Mouse (Mus musculus): ENCODE results near the gene Pgk1.
A peak's percentile ranks its signal among the peaks of the same experiment; 100 is the strongest.
"Not testable (repeated sequence)": the region's sequence is repeated elsewhere in the genome, so short reads cannot be mapped to it uniquely, and the experiment has no call there.

The Pgk1 gene

DNA sequence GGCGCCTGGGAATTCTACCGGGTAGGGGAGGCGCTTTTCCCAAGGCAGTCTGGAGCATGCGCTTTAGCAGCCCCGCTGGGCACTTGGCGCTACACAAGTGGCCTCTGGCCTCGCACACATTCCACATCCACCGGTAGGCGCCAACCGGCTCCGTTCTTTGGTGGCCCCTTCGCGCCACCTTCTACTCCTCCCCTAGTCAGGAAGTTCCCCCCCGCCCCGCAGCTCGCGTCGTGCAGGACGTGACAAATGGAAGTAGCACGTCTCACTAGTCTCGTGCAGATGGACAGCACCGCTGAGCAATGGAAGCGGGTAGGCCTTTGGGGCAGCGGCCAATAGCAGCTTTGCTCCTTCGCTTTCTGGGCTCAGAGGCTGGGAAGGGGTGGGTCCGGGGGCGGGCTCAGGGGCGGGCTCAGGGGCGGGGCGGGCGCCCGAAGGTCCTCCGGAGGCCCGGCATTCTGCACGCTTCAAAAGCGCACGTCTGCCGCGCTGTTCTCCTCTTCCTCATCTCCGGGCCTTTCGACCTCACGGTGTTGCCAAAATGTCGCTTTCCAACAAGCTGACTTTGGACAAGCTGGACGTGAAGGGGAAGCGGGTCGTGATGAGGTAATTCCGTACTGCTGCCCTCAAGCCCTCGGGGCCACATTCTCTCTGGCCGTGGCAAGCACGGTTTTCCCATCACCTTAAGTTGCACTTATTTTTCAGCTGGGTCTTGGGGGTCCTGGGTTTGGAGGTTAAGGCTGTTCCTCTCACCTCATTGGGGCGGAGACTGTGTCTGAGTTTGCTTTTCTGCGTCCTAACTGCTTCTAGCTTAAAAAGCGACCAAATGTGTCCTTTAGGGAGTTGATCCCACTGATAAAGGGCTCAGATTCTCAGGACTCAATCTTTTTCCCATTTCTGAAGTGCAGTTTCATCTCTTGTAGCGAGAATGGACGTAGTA lies at the start of gene Pgk1:
Gene Pgk1, plus strand, starts transcription at position 388 of the 937 bp plus-strand sequence.
- peak; percentile 75 for DNase-seq (ENCODE audit: low spot score)

DNA sequence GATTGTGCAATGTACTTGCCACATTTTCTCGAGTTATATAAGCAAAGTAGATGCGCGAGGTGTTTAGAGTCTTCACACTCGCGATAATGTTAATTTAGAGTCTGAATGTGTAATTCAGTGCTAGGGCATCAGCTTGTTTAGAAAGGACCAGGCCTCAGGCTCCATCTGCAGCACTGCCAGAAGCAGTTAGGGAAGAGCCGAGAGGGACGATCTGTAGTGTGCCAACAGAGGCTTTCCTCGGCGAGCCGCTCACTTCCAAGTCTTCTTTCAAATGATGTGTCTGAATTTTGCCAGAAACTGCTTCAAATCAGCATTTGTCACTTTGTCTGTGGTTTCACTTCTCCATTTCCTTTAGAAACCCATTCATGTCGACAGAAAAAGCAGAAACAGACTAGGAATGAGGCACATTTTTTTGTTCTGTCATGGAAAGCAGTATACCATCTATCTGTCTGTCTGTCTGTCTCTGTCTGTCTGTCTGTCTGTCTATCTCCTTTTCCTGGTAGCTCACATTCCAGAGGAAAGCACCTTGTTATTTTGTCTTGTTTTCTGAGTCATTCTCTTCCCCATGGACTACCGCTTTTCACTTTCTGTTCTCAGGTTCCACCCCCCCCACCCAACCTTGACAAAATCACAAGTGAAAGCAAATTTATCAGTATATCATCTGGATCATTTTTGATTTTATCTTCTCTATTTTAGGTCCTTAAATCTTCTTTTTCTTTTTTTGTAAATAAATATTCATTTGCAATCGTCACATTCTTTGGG lies 47.4 kb upstream of the Pgk1 start:
- DNase-seq (ENCODE audit: low spot score) = no peak

DNA sequence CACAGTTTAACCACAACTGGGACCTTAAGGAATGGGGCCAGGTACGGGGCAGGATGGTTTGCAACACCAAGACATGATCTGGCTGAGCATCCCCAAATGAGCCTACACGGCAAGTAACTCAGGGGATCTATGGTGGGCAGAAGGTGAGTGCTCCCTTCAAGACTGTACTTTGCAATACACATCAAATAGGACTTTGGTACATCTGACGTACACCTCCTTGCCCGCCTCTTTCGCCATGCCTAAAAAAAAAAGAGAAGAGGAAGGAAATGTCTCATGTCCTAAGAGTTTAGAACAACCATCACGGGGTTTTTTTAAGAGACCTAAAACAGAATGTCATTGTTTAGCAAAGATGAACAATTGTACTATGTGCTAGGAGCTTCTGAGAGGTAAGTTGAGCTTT lies 44.0 kb upstream of the Pgk1 start, which contains the start of gene Tlr13:
Gene Tlr13, plus strand, starts transcription at position 269 of the 400 bp plus-strand sequence.
- DNase-seq (ENCODE audit: low spot score) = no peak

DNA sequence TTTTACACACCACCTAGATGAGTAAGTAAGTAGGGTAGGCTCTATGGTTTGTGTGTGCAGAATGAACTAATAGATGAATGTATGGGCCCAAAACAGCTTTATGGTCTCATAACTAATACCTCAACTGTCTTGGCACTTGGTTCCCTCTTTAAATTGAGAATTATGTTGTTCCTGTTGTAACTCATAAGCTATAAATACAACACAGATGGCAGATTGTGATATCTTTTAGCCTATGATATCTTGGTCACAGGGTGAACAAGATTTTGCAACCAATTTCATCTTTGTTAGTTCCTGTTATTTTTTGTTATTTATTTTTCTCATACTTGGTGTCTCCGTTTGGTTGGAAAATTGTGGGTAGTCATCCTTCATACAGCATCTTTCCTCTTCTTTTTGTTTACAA lies 38.7 kb upstream of the Pgk1 start:
- DNase-seq (ENCODE audit: low spot score) = no peak

DNA sequence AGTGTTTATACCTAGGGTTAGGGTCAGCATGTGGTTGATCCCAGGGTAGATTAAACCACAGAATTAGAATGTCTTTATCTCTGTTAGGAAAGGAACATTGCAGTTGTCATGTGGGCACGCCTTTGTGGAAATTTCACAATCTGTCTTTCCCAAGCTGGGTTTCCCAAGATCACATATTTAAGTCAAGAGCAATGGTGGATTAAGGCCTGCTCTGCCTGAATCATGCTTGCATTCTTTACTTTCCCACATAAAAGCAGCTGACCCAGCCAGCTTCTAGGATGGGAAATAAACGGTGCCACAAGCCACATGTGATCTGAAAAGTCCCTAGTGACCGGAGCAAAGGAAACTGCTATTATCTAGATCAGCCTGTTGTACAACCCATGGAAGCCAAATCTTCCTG lies 37.4 kb upstream of the Pgk1 start:
- no peak for DNase-seq (ENCODE audit: low spot score)

DNA sequence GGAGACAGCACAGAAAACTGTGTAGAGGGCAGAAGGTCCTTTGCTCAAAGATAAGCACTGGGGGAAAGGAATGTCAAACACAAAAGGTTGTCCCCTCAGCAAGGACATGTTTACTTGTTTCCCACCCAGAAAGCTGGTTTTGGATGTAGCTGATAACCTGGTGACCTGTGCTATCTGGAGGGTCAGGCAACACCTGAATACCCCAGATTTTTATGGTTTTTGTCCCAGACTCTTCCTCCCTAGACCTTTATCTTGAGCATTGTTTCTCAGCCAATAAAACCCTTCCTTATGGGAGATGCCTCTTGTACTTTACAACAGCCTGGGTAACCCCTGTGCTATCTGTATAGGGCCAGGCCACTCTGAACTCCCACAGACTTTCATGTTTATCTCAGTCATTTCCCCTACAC lies 32.7 kb upstream of the Pgk1 start:
- DNase-seq (ENCODE audit: low spot score) = no peak

DNA sequence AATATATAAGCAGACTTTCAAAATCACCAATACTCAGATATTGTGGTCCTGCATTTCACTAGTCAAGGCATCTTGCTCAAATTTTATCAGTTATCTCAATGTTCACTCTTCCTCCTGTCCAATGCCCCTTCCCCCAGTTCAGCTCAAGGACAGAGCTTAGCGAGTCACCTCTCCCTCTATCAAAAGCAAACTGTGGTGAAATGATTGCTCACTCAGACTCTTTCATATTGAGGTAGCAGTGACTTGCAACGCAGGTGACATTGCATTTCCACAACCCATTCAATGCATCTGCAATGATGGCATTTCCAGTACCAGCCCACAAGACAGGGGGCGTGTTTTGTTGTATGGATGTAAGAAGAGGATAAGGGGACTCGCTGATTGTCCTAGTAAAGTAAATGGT lies 31.0 kb upstream of the Pgk1 start:
- DNase-seq (ENCODE audit: low spot score) = no peak

DNA sequence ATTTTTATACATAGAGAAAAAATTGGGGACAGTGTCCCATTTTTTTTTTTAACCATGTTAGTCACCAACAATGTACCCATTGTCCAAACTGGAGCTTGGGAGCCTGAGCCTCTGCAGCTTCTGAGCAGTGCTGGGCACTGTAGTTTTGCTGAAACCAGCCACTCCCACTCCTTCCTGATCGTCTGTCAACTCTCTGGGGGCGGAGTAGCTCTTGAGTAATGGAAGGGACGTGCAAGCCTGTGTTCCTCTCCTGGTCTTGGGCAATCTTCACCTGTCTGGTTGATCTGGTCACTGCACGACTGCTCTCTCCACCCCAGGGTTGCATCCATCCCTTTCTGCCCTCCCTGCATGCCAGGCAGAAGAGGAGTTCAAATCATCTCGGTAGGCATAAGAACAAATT lies 22.9 kb upstream of the Pgk1 start:
- DNase-seq (ENCODE audit: low spot score) = no peak

DNA sequence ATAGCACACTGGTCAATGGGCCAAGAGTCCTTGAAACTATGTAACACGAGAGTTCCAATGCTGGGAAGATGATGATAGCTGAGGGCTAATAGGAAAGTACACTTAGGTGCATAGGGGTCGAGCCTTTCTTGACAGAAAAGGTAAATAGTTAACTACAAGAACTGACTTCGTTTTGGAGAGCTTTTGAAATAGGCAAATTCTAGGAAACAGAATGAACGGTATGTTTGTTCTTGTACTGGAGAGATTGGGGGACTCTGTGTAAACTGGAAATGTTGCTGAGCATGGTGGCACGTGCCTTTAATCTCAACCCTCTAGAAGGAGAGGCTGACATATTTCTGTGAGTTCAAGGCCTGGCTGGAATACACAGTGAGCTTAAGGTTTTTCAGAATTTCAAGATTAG lies 22.3 kb upstream of the Pgk1 start:
- DNase-seq (ENCODE audit: low spot score) = no peak

DNA sequence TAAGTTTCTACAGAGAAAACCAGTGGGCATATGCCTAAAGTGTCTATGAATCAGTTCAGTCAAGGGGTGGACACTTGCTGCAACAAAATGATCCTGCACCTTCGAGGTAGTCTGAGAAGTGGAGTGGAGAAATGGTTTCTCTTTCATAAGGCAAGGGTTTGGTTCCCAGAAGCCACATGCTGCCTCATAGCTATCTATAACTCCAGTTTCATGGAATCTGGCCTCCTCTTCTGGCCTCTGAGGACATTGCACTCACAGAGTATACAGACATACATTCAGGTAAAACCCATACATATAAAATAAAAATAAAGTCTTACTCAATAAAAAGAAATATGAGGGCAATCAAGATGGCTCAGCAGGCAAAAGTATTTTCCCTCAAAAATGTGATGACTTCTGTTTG lies 21.8 kb upstream of the Pgk1 start:
- no peak for DNase-seq (ENCODE audit: low spot score)

DNA sequence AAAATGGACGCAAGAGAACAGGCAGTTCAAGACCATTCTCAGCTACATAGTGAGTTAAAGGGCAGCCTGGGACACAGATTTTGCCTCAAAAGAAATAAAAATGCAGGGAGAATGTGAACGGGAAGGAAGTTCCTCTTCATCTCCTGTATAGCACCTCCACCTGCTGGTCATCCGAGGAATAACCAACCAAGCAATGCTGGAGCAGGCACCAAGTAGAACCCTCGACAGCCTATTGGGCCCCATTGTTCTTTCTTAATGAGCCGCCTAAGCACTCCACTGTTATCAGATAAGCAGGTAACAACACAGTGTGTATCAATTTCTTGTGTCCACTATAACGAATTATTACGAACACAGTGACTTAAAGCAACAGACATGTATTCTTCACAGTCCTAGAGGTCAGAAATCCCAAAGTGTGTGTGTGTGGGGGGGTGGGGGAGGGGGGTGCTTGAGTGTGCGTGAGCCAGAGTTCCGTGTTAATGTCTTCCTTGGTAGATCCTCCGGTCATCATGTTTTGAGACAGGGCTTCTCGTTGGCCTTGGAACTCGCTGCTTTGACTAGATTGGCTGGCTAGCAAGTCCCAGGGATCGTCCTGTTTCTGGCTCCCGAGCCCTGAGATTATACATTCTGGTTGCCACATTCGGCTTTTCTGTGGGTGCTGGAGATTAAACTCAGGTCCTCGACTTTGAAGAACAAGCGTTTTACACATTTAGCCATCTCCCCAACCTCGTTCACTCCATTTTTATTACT lies 15.6 kb upstream of the Pgk1 start:
- DNase-seq (ENCODE audit: low spot score) = peak; percentile 35

DNA sequence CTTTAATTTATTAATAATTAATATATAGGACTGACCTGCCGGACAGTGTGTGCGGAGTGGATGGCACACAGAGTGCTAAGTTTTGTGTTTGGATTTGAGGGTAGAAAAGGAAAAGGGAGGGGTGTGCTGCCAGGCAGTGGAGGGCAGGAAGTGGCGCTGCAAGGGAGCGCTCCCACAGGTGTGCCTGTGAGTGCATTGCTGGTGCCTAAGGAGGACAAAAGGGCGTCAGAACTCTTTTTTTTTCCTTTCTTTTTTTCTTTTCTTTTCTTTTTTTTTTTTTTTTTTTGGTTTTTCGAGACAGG lies 15.1 kb upstream of the Pgk1 start:
- DNase-seq (ENCODE audit: low spot score) = no peak

DNA sequence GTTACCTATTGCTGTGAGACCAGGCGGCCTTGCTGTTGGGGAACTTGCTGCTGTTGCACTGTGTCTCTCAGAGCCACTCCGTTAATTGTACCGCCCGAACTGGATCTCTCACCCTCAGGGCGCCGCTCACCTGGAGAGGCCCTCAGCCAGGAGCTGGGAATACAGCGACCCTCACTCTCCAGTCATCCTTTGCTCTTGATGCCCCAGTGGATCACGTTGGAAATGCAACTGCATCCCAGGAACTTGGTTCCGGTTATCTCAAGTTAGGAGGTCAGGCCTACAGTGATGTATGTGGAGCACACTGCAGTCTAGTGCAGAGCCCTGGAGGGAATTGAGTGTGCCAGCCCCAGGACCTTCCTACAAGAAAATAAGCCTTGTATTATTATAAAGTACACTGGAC lies 10.6 kb upstream of the Pgk1 start:
- no peak for DNase-seq (ENCODE audit: low spot score)

DNA sequence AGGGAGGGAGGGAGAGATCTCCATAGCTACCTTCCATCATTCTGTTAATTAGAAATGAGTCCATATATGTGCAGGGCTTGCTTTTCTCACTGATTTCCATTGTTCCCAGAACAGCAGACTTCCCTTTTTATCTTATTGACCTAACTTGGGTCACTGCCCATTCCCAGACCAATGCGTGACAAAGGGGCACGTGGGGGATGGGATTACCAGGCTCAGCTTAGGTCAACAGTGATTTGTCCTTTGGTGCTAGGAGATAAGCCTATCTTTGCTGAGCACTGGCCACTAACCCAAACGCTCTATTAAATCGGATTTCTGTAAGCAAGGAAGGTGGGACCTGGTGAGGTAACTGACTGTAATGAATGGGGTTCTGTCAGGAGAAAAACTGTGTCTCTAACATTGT lies 2.6 kb upstream of the Pgk1 start:
- no peak for DNase-seq (ENCODE audit: low spot score)

DNA sequence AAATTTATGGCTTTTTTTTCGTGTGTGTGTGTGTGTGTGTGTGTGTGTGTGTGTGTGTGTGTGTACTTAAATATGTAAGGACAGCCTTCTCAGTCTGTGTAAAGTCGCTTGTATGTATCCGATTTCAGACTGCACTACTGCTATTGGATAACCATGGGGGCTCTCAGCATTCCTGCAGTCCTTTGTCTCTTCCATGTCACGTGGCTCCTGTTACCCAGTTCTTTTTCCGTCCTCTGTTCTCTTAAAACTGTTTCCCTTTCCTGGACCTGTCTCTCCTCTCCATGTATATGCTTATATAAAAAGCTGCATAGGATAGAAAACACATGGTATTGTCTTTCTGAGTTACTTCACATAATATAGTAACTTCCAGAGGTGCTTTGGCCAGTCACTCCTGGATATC lies 1.2 kb upstream of the Pgk1 start:
- no peak for DNase-seq (ENCODE audit: low spot score)

DNA sequence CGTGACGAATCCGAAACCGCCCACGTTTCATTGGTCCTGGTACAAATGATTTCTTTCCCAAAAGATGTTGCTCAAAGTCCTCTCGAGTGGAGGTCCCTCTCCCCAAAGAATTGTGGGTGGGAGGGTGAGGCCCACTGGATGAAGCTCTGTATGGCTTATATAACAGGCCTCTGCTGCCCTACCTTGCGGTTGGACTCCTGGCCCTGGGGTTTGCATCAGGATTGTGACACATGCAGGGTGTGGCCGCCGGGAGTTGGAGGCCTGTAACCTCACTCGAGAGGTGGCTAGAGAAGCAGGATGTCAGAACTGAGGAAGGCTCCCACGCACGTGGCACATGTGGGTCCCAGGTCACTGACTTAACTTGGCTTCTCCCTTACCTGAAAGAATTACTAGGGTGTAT lies 837 bp downstream of the Pgk1 start:
- DNase-seq (ENCODE audit: low spot score) = peak; percentile 4

DNA sequence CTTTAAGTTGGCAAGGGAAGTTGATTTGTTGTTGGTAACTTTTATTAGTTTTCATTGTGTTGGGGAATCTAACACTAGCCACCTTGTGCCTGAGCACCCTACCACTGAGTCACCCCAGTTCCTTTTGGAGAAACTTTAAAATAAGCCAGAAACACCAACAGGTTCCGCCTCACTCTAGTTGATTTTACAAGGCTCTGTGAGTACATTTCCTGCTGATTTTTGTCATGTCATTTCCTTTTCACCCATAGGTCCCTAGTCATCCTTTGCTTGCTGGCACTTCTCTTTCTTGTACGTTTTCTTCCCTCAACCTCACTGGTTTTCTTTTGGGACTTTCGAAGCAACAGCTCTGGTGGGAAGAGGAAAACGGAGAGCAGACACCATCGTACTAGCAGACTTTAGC lies 2.5 kb downstream of the Pgk1 start:
- no peak for DNase-seq (ENCODE audit: low spot score)

DNA sequence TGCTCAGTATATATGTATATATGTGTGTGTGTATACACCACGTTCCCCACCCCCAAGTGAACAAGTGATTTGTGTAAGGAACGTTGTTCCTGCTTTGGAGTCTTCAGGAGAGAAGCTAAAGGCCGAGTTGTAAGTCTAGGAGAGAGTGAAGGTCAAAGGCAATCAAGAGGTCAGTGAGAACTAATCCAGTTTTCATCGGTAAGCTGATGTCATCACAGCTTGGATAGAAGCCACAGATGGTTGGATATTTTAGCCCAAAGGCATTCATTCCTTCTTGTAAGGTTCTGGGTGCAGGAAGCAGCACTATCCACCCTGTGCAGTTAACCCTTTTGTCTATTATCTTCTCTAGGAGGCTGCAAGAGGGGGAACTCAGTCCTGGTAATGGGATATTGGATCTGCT lies 3.2 kb downstream of the Pgk1 start:
- DNase-seq (ENCODE audit: low spot score) = no peak

DNA sequence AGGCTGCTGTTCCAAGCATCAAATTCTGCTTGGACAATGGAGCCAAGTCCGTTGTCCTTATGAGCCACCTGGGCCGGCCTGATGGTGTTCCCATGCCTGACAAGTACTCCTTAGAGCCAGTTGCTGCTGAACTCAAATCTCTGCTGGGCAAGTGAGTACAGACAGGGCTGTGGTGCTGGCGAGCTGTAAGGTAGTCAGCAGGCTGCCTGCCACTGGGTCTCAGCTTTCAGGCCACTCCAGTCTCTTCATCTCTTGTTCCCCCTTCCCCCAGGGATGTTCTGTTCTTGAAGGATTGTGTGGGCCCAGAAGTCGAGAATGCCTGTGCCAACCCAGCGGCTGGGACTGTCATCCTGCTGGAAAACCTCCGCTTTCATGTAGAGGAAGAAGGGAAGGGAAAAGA lies 7.5 kb downstream of the Pgk1 start:
- DNase-seq (ENCODE audit: low spot score) = not testable (repeated sequence)

DNA sequence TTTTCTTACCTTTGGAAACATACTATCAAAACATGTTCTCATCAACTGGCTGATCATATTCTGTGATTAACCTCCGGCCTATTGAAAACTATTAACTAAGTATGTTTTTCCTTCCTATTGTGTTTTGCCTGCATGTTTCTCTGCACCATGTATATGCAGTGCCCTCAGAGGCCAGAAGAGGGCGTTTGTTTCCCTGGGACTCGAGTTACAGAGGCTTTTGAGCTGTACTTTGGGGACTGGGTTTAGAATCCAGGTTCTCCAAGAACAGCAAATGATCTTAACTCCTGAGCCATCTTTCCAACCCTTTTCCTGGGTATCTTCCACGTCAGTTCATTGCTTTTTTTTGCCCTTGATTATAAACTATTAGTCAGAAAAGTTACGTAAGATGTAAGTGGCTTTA lies 10.4 kb downstream of the Pgk1 start:
- no peak for DNase-seq (ENCODE audit: low spot score)

DNA sequence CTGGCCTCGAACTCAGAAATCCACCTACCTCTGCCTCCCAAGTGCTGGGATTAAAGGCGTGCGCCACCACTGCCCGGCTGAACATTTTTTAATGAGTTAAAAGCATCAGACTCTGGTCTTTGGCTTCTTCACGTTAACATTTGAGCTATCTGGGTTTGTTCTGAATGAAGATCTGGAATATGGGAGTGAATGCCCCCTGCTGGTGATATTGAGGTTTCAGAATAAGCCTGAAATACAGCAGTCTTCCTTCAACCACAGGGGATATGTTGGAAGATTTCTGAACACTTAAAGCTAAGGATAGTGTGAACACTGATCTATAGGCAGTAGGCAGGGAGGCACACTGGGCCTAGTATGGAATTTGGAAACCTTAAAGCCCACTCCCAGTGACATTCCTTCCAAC lies 12.0 kb downstream of the Pgk1 start:
- no peak for DNase-seq (ENCODE audit: low spot score)

DNA sequence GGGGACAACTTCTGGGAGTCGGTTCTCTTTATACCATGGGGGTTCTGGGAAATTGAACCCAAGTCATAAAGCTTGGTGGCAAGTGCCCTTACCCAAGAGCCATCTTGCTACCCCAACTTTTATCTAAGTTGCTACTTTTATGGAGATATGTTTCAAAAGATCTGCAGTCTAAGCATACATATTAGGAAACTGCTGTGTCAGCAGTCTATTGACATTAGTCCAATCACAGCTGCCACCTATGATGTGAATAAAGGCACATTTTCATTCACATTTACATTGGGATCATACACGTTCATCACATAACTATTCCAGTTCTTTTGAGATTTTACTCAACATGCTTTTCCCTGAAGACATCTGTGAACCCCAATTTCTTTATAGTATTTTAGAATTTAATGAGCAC lies 22.2 kb downstream of the Pgk1 start:
- no peak for DNase-seq (ENCODE audit: low spot score)
